Mouse (Mus musculus) cortical plate, adult 2 months (tissue): Measurements from ENCODE around the gene Cyp4f18.
"Not testable (repeated sequence)": the region's sequence is repeated elsewhere in the genome, so short reads cannot be mapped to it uniquely, and the experiment has no call there.

Experiments used
- CTCF ChIP-seq: fragments of 200-500 bp; IDR thresholded peaks from 2 replicates; pipeline ENCODE4 v1.5.1; 2011; ENCODE audit warnings: mild to moderate bottlenecking, control low read depth, low read length; ENCODE audit not compliant: insufficient read depth; ENCODE audit errors: extremely low read depth
- POLR2A ChIP-seq: fragments of 200-500 bp; IDR thresholded peaks from 2 replicates; pipeline ENCODE4 v1.6.1; 2011; ENCODE audit warnings: mild to moderate bottlenecking, low read length, control low read depth; ENCODE audit not compliant: insufficient read depth; ENCODE audit errors: extremely low read depth

DNA sequence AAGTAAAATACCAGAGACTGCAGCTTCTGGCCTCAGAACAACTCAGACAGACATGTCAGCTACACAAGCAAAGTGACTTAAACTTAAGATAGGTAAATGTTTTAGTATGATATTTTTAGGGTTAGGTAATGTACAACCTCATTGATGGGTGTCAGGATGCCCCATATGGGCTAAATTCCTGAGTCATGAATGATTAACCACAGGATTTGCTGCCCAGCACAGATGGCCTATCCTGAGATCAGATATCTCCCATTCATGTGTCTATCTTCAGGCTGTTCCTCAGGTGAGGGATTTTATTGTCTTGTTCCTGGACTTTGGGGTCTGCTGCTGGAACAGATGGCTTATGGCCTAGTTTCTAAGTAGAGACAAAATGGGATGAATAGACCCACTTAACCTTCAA, 45.2 kb upstream of the Cyp4f18 start:
- TF ChIP-seq CTCF, POLR2A: not testable (repeated sequence)
